Mouse (Mus musculus) small intestine, adult 2 months (tissue): ENCODE results near the gene Ppp1r10. TPM values are rescaled to one million over a fixed set of nuclear protein-coding genes. Genes with fewer than 3 reads are reported as not detected.

ENCODE experiments used
- H3K27ac ChIP-seq: fragments of 200-500 bp; 2 replicates; pipeline ENCODE4 v1.5.1; 2012; ENCODE audit warnings: low read depth, low read length, control low read depth, inconsistent platforms; ENCODE audit not compliant: insufficient read depth
- H3K27me3 ChIP-seq: fragments of 200-500 bp; 2 replicates; pipeline ENCODE4 v1.6.1; 2012; ENCODE audit warnings: mild to moderate bottlenecking, moderate library complexity, low read length, inconsistent platforms; ENCODE audit not compliant: control insufficient read depth, insufficient read depth
- H3K36me3 ChIP-seq: fragments of 200-500 bp; 2 replicates; pipeline ENCODE4 v1.6.1; 2012; ENCODE audit warnings: mild to moderate bottlenecking, low read length, control low read depth, inconsistent platforms; ENCODE audit not compliant: control insufficient read depth, insufficient read depth
- H3K4me1 ChIP-seq: fragments of 200-500 bp; 2 replicates; pipeline ENCODE4 v1.6.1; 2012; ENCODE audit warnings: low read length, inconsistent platforms, mixed read lengths; ENCODE audit not compliant: control insufficient read depth, insufficient read depth, insufficient read length
- H3K4me3 ChIP-seq: fragments of 200-500 bp; 2 replicates; pipeline ENCODE4 v1.5.1; 2012; ENCODE audit warnings: low read depth, mild to moderate bottlenecking, control low read depth, inconsistent platforms, low read length, moderate library complexity
- CTCF ChIP-seq: fragments of 200-500 bp; IDR thresholded peaks from 2 replicates; pipeline ENCODE4 v1.5.1; 2012; ENCODE audit warnings: low read depth, mild to moderate bottlenecking, control low read depth, inconsistent platforms, low read length, moderate library complexity, mixed read lengths; ENCODE audit not compliant: insufficient replicate concordance, insufficient read length; ENCODE audit errors: extremely low read depth
- POLR2A ChIP-seq: fragments of 200-500 bp; IDR thresholded peaks from 2 replicates; pipeline ENCODE4 v1.6.1; 2012; ENCODE audit warnings: low read depth, mild to moderate bottlenecking, control low read depth, inconsistent platforms, low read length, moderate library complexity
- WGBS: fragments of 180-500 bp; shearing (Covaris S2); methylation state at CpG from one replicate; pipeline ENCODE4 v1.1.7; 2018; 5-methylcytosine and 5-hydroxymethylcytosine counted together
- polyA plus RNA-seq: library from polyadenylated mRNA; depleted of rRNA; stranded (reverse); fragments of >200 nt; gene quantifications from 2 replicates; pipeline ENCODE4 v1.2.3, GENCODE M21; 2012; rRNA removed

Ppp1r10 gene
- polyA plus RNA-seq, 1 experiment = 33.3 TPM

GRCm38 (mm10) chr17:35981776-35982175, 65.5 kb downstream of the Ppp1r10 start:
- Histone ChIP-seq H3K27ac (no peak overlapping the region), H3K4me1 (peaks cover 11% of the 10 kb centered on the region; the same call in 1 of the 2 replicates), H3K36me3 (peaks cover 31% of the 10 kb centered on the region), H3K4me3 (no peak overlapping the region), H3K27me3 (no peaks in the 10 kb centered on the region)
- no peak for TF ChIP-seq POLR2A
- TF ChIP-seq CTCF = no peak
- WGBS = 92% methylated on average over 9 of the region's 9 CpGs

Other genes starting within 250 kb of the Ppp1r10 start
- 18.2 and 26.5 TPM in 2 replicates for gene Vars2, start 248.8 kb upstream of the Ppp1r10 start, polyA plus RNA-seq
- gene Gtf2h4, start 242.7 kb upstream of the Ppp1r10 start, polyA plus RNA-seq = 11.0 and 17.2 TPM in 2 replicates
- gene Ddr1, start 211.8 kb upstream of the Ppp1r10 start, polyA plus RNA-seq = 51.9 and 76.9 TPM in 2 replicates
- gene Ier3, start 94.8 kb upstream of the Ppp1r10 start, polyA plus RNA-seq = 6.1 and 8.6 TPM in 2 replicates
- gene Flot1, start 93.2 kb upstream of the Ppp1r10 start, polyA plus RNA-seq = 33.4 and 53.2 TPM in 2 replicates
- gene Tubb5, start 78.1 kb upstream of the Ppp1r10 start, polyA plus RNA-seq = 82.8 and 157 TPM in 2 replicates
- 1.7 and 3.2 TPM in 2 replicates for gene Mdc1, start 74.9 kb upstream of the Ppp1r10 start, polyA plus RNA-seq
- 9.3 and 15.9 TPM in 2 replicates for gene Nrm, start 55.1 kb upstream of the Ppp1r10 start, polyA plus RNA-seq
- gene Ppp1r18, start 50.8 kb upstream of the Ppp1r10 start, polyA plus RNA-seq = 16.5 and 22.0 TPM in 2 replicates
- gene Dhx16, start 36.6 kb upstream of the Ppp1r10 start, polyA plus RNA-seq = 47.0 and 64.3 TPM in 2 replicates
- gene 2310061I04Rik, start 19.0 kb upstream of the Ppp1r10 start, polyA plus RNA-seq = 82.8 and 142 TPM in 2 replicates
- gene Atat1, start 6.4 kb upstream of the Ppp1r10 start, polyA plus RNA-seq = 24.7 and 56.1 TPM in 2 replicates
- gene Mrps18b, start within 50 bp of the Ppp1r10 start, polyA plus RNA-seq = 49.0 and 63.4 TPM in 2 replicates
- gene Abcf1, start 53.3 kb downstream of the Ppp1r10 start, polyA plus RNA-seq = 52.7 and 84.9 TPM in 2 replicates
- gene Gnl1, start 63.4 kb downstream of the Ppp1r10 start, polyA plus RNA-seq = 13.1 and 24.7 TPM in 2 replicates
- gene Prr3, start 63.8 kb downstream of the Ppp1r10 start, polyA plus RNA-seq = 5.5 and 7.8 TPM in 2 replicates
- 0.98 and 5.4 TPM in 2 replicates for gene H2-T24, start 104.1 kb downstream of the Ppp1r10 start, polyA plus RNA-seq
- gene H2-T23, start 116.4 kb downstream of the Ppp1r10 start, polyA plus RNA-seq = 268 and 784 TPM in 2 replicates
- gene H2-T22, start 126.3 kb downstream of the Ppp1r10 start, polyA plus RNA-seq = 32.0 and 60.5 TPM in 2 replicates
- not detected in 2 replicates for gene Gm6034, start 126.5 kb downstream of the Ppp1r10 start, polyA plus RNA-seq
- 70.6 and 179 TPM in 2 replicates for gene Gm11127, start 141.9 kb downstream of the Ppp1r10 start, polyA plus RNA-seq
- gene Gm19684, start 205.2 kb downstream of the Ppp1r10 start, polyA plus RNA-seq = 0.22 and 0.27 TPM in 2 replicates
- 12.5 and 88.2 TPM in 2 replicates for gene Gm7030, start 213.0 kb downstream of the Ppp1r10 start, polyA plus RNA-seq